Mouse (Mus musculus): ENCODE results near the gene Lpp. TPM values are rescaled to one million over a fixed set of nuclear protein-coding genes. Genes with fewer than 3 reads are reported as not detected.

Gene Lpp
- total and polyA plus RNA-seq, 3 experiments: not detected

GRCm38 (mm10) chr16:24913641-24914392 is 520.5 kb downstream of the Lpp start:
- no peak for DNase-seq (ENCODE audit: low read depth, low spot score)
- Histone ChIP-seq H3K27me3 (ENCODE audit: control insufficient read depth in 1 of 2, insufficient read depth in 2 of 2, low read length in 2 of 2) (no peaks in the 10 kb centered on the region), H3K27ac (ENCODE audit: control insufficient read depth, low read depth, low read length) (no peak overlapping the region), H3K36me3 (ENCODE audit: control insufficient read depth in 1 of 2, insufficient read depth in 2 of 2, low read length in 2 of 2) (no peaks in the 10 kb centered on the region), H3K4me1 (ENCODE audit: control insufficient read depth in 1 of 2, insufficient read depth in 2 of 2, low read length in 2 of 2) (no peaks in the 10 kb centered on the region), H3K4me3 (ENCODE audit: control insufficient read depth in 1 of 2, insufficient read depth in 1 of 2, low read depth in 2 of 2, low read length in 2 of 2) (no peak overlapping the region), H3K79me2 (ENCODE audit: control insufficient read depth, insufficient read depth, low read length, poor library complexity) (no peaks in the 10 kb centered on the region), H3K9me3 (replicated peaks; ENCODE audit: insufficient read depth, low read length) (no peaks in the 10 kb centered on the region), H3K9ac (ENCODE audit: control insufficient read depth, low read depth, low read length, poor library complexity, severe bottlenecking) (no peak overlapping the region)
- TF ChIP-seq SIN3A (IDR thresholded peaks at IDR 0.05; ENCODE audit: low read length) (no peak), MXI1 (IDR thresholded peaks at IDR 0.05; ENCODE audit: low read depth, low read length) (no peak), POLR2AphosphoS5 (IDR thresholded peaks at IDR 0.05; ENCODE audit: borderline replicate concordance, low read depth, low read length) (no peak), ZMIZ1 (IDR thresholded peaks at IDR 0.05; ENCODE audit: low read depth, low read length) (no peak), RCOR1 (IDR thresholded peaks at IDR 0.05; ENCODE audit: low read depth, low read length) (no peak), BHLHE40 (IDR thresholded peaks at IDR 0.05; ENCODE audit: borderline replicate concordance, low read depth, low read length) (no peak), TAL1 (IDR thresholded peaks at IDR 0.05; ENCODE audit: low read length) (no peak)

- Histone ChIP-seq H3K27ac (ENCODE audit: control insufficient read depth, low read depth, low read length) (no peak overlapping the region), H3K79me2 (ENCODE audit: control insufficient read depth, insufficient read depth, low read length, poor library complexity) (no peaks in the 10 kb centered on the region), H3K4me1 (ENCODE audit: control insufficient read depth in 1 of 2, insufficient read depth in 2 of 2, low read length in 2 of 2) (no peaks in the 10 kb centered on the region), H3K36me3 (ENCODE audit: control insufficient read depth in 1 of 2, insufficient read depth in 2 of 2, low read length in 2 of 2) (no peaks in the 10 kb centered on the region), H3K4me3 (ENCODE audit: control insufficient read depth in 1 of 2, insufficient read depth in 1 of 2, low read depth in 2 of 2, low read length in 2 of 2) (no peak overlapping the region), H3K9ac (ENCODE audit: control insufficient read depth, low read depth, low read length, poor library complexity, severe bottlenecking) (no peak overlapping the region), H3K9me3 (replicated peaks; ENCODE audit: insufficient read depth, low read length) (no peaks in the 10 kb centered on the region), H3K27me3 (ENCODE audit: control insufficient read depth in 1 of 2, insufficient read depth in 2 of 2, low read length in 2 of 2) (no peaks in the 10 kb centered on the region)
- no peak for TF ChIP-seq USF2 (IDR thresholded peaks at IDR 0.05; ENCODE audit: borderline replicate concordance in 1 of 2, insufficient read depth in 1 of 2, low read depth in 1 of 2, low read length in 2 of 2)
- TF ChIP-seq ELF1 (IDR thresholded peaks at IDR 0.05; ENCODE audit: low read depth, low read length): no peak
- no peak for TF ChIP-seq SIN3A (IDR thresholded peaks at IDR 0.05; ENCODE audit: low read length)
- TF ChIP-seq JUND (IDR thresholded peaks at IDR 0.05; ENCODE audit: low read depth, low read length): no peak
- TF ChIP-seq SMC3 (IDR thresholded peaks at IDR 0.05; ENCODE audit: low read depth, low read length): no peak
- no peak for TF ChIP-seq MXI1 (IDR thresholded peaks at IDR 0.05; ENCODE audit: low read depth, low read length)
- no peak for TF ChIP-seq TBP (IDR thresholded peaks at IDR 0.05; ENCODE audit: low read depth, low read length)
- no peak for TF ChIP-seq E2F4 (IDR thresholded peaks at IDR 0.05; ENCODE audit: borderline replicate concordance, low read depth, low read length)
- no peak for TF ChIP-seq RCOR1 (IDR thresholded peaks at IDR 0.05; ENCODE audit: low read depth, low read length)
- TF ChIP-seq KAT2A (conservative IDR thresholded peaks at IDR 0.05; ENCODE audit: low read depth, low read length): no peak
- TF ChIP-seq POLR2A (IDR thresholded peaks at IDR 0.05; ENCODE audit: control insufficient read depth in 1 of 2, insufficient read depth in 1 of 2, low read depth in 1 of 2, low read length in 2 of 2, poor library complexity in 1 of 2): no peak
- no peak for TF ChIP-seq CHD1 (IDR thresholded peaks at IDR 0.05; ENCODE audit: low read depth, low read length)
- DNase-seq (ENCODE audit: low read depth, low spot score): no peak
Measured at GRCm38 (mm10) chr16:24914393-24914751, 521.1 kb downstream of the Lpp start.
